Mouse (Mus musculus) forebrain, embryonic 13.5 days (tissue): Measurements from ENCODE around the gene Spata48. TPM values are rescaled to one million over a fixed set of nuclear protein-coding genes. Genes with fewer than 3 reads are reported as not detected.

Experiments
- ATAC-seq: fragments of 200-750 bp; cut with Nextera tagmentation; 2 replicates; pipeline ENCODE4 v1.8.0; 2017
- H3K27ac ChIP-seq: fragments of 300-500 bp; sonication (generic); 2 replicates; pipeline ENCODE4 v1.5.1; 2015; ENCODE audit warnings: inconsistent platforms, mild to moderate bottlenecking, moderate library complexity
- H3K27me3 ChIP-seq: fragments of 300-500 bp; sonication (generic); 2 replicates; pipeline ENCODE4 v1.6.1; 2015; ENCODE audit warnings: mild to moderate bottlenecking, inconsistent platforms
- H3K36me3 ChIP-seq: fragments of 300-500 bp; sonication (generic); 2 replicates; pipeline ENCODE4 v1.6.1; 2015; ENCODE audit warnings: mild to moderate bottlenecking, inconsistent platforms; ENCODE audit not compliant: poor library complexity, severe bottlenecking
- H3K4me1 ChIP-seq: fragments of 300-500 bp; sonication (generic); 2 replicates; pipeline ENCODE4 v1.6.1; 2015; ENCODE audit warnings: inconsistent platforms
- H3K4me2 ChIP-seq: fragments of 300-500 bp; sonication (generic); 2 replicates; pipeline ENCODE4 v1.6.1; 2015; ENCODE audit warnings: inconsistent platforms, mild to moderate bottlenecking, moderate library complexity
- H3K4me3 ChIP-seq: fragments of 300-500 bp; sonication (generic); 2 replicates; pipeline ENCODE4 v1.5.1; 2015; ENCODE audit warnings: mild to moderate bottlenecking, inconsistent platforms
- H3K9ac ChIP-seq: fragments of 300-500 bp; sonication (generic); 2 replicates; pipeline ENCODE4 v1.6.1; 2015; ENCODE audit warnings: mild to moderate bottlenecking, inconsistent platforms
- H3K9me3 ChIP-seq: fragments of 300-500 bp; sonication (generic); replicated peaks from 2 replicates; pipeline ENCODE4 v1.6.1; 2016; ENCODE audit warnings: inconsistent platforms
- WGBS: fragments of 180-500 bp; shearing (Covaris S2); methylation state at CpG from one replicate; pipeline ENCODE4 v1.1.7; 2015; 5-methylcytosine and 5-hydroxymethylcytosine counted together
- polyA plus RNA-seq: library from polyadenylated mRNA; unstranded; fragments of >200 nt; fragmentation: Nextera tagmentation; extraction: Ambion mirVana; gene quantifications from 2 replicates; pipeline ENCODE4 v1.2.1, GENCODE M21; 2015

The Spata48 gene
- polyA plus RNA-seq, 1 experiment from 2014 or later, result 1.4 TPM

DNA sequence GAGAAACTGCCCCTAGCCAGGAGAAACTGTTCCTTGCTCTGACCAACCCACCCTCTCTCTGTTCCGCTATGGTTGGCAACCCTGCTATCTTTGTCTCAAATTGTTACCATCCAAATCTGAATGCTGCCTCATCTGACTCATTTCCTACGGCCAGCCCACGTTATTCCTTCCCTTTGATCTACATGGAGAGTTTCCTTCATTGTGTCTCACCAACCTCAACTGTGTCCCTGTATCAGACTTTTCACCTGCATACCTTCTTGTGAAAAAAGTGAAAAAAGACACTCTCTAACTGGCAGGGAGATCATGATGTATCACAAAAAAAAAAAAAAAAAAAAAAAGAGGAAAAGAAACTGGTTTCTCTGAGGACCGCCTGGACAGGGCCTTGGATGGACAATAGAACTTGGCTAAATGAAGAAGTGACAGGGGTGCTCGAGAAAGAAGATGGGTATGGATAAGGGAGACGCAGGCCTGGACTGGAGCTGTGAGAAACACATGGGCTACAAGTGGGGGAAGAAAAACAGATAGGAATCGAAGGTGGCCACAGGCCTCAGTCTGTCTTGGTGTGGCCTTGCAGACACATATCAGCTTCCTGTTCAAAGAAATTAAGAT lies 85.1 kb downstream of the Spata48 start:
- Histone ChIP-seq H3K4me2 (no peak overlapping the region), H3K9me3 (no peaks in the 10 kb centered on the region), H3K9ac (no peak overlapping the region), H3K4me1 (no peaks in the 10 kb centered on the region), H3K4me3 (no peak overlapping the region), H3K27ac (no peak overlapping the region), H3K27me3 (no peaks in the 10 kb centered on the region), H3K36me3 (no peaks in the 10 kb centered on the region)
- ATAC-seq, result no peak
- 86% methylated on average over 7 of the region's 7 CpGs for WGBS

GRCm38 (mm10) chr11:11547597-11548240 lies 85.8 kb downstream of the Spata48 start:
- Histone ChIP-seq H3K4me1 (no peaks in the 10 kb centered on the region), H3K27ac (no peak overlapping the region), H3K36me3 (no peaks in the 10 kb centered on the region), H3K4me2 (no peak overlapping the region), H3K4me3 (no peak overlapping the region), H3K9me3 (no peaks in the 10 kb centered on the region), H3K9ac (no peak overlapping the region), H3K27me3 (no peaks in the 10 kb centered on the region)
- ATAC-seq, result no peak
- WGBS, result 82% methylated on average over 7 of the region's 7 CpGs

DNA sequence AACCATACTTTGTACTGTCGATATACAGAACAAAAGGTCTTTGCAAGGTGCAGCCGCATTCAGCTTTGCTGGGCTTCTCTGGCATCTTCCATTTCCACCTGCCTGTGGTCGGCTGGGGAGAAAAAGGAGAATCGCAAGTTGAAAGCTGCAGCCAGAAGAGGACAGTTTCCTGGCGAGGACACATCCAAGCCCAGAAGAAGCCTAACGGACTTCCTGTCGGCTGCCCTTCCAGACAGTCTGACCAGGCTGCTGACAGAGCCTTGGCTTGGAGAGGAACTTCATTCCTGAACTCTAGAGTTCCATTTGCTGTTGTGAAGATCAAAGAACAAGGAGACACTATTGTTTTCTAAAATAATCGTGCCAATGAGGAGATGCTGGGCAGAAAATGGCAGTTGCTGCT lies 93.7 kb downstream of the Spata48 start:
- H3K4me3 ChIP-seq, result no peak overlapping the region
- ATAC-seq, result no peak
- 80% methylated on average over 8 of the region's 8 CpGs for WGBS

DNA sequence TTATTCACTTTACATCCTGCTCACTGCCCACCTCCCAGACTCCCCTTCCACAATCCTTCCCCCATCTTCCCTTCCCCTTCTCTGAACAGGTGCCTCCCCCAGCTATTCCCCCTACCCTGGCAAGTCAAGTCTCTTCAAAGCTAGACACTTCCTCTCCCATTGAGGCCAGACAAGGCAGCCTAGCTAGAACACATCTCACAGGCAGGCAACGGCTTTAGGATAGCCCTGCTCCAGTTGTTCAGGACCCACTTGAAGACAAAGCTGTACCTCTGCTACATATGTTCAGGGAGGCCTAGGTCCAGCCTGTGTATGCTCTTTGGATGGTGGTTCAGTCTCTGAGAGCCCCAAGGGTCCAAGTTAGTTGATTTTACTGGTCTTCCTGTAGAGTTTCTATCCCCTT lies 94.3 kb downstream of the Spata48 start:
- ATAC-seq, result no peak
- H3K4me3 ChIP-seq, result no peak overlapping the region
- no peaks in the 10 kb centered on the region for H3K36me3 ChIP-seq
- WGBS, result 94% methylated on average over 1 of the region's 1 CpGs
- H3K9ac ChIP-seq, result no peak overlapping the region
- H3K4me2 ChIP-seq, result no peak overlapping the region
- H3K4me1 ChIP-seq, result no peaks in the 10 kb centered on the region
- no peak overlapping the region for H3K27ac ChIP-seq
- H3K9me3 ChIP-seq, result no peaks in the 10 kb centered on the region
- no peaks in the 10 kb centered on the region for H3K27me3 ChIP-seq

More for the DNA sequence above, 93.7 kb downstream of the Spata48 start:
- no peaks in the 10 kb centered on the region for H3K9me3 ChIP-seq
- H3K4me1 ChIP-seq, result no peaks in the 10 kb centered on the region
- H3K4me2 ChIP-seq, result no peak overlapping the region
- H3K27ac ChIP-seq, result no peak overlapping the region
- H3K36me3 ChIP-seq, result no peaks in the 10 kb centered on the region
- H3K27me3 ChIP-seq, result no peaks in the 10 kb centered on the region
- H3K9ac ChIP-seq, result no peak overlapping the region

GRCm38 (mm10) chr11:11557173-11557967 lies 95.5 kb downstream of the Spata48 start:
- no peak overlapping the region for H3K4me2 ChIP-seq
- H3K4me1 ChIP-seq, result no peaks in the 10 kb centered on the region
- no peaks in the 10 kb centered on the region for H3K27me3 ChIP-seq
- no peaks in the 10 kb centered on the region for H3K36me3 ChIP-seq
- no peak overlapping the region for H3K27ac ChIP-seq
- 54% methylated on average over 11 of the region's 11 CpGs for WGBS
- ATAC-seq, result 0 out of 2 replicates have a peak, but pooled peaks have one; percentile 16
- no peak overlapping the region for H3K4me3 ChIP-seq
- no peaks in the 10 kb centered on the region for H3K9me3 ChIP-seq
- H3K9ac ChIP-seq, result no peak overlapping the region

DNA sequence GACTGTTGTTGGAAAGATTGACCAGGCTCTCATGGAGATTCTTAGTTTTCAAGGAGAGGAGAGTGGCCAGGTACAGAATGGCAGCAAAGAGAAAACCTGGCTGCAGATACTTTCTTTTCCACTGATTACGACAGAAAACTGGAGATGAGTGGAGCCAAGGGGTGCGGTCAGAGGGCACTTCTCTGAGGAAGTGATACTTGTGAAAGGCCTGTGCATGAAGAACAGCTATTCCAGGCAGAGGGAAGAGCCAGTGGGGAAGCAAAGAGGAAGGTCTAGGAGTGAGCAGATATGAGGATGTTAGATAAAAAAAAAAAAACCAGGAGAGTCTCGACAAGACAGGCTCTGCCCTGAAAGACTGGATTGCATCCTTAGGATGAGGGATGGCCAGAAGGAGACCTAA lies 96.8 kb downstream of the Spata48 start:
- H3K36me3 ChIP-seq, result no peaks in the 10 kb centered on the region
- H3K4me3 ChIP-seq, result no peak overlapping the region
- WGBS, result 89% methylated on average over 3 of the region's 3 CpGs
- H3K27ac ChIP-seq, result no peak overlapping the region
- no peak overlapping the region for H3K4me2 ChIP-seq
- no peak overlapping the region for H3K9ac ChIP-seq
- ATAC-seq, result no peak
- H3K9me3 ChIP-seq, result no peaks in the 10 kb centered on the region
- no peaks in the 10 kb centered on the region for H3K4me1 ChIP-seq
- no peaks in the 10 kb centered on the region for H3K27me3 ChIP-seq

DNA sequence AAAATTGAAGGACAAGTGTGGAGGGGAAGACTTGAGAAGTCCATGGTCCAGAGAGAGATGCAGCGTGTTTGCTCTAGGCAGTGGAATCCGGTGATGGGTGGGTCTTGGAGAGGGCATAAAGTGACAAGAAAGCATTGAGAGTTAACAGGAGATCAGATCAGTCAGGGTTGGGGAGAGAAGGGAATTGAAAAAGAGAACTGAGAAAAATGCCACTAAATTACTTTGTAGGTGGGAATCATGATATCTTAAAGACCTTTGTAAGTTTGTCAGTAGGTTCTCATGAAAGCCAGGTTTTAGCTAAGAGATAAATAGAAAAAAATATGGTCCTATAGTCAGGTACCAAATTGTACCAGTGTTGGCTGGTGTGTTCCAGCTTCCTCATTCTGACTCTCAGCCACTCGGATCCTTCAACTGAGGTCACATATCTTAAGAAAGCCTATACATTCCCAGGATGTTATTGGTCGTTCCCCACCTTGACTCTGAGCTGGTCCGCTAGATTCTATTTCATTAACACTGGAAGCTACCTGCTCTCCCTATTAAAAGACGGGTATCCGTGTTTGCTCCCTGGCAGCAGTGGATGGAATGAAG lies 97.3 kb downstream of the Spata48 start:
- H3K4me1 ChIP-seq, result no peaks in the 10 kb centered on the region
- 87% methylated on average over 7 of the region's 7 CpGs for WGBS
- H3K4me2 ChIP-seq, result no peak overlapping the region
- no peak for ATAC-seq
- H3K9ac ChIP-seq, result no peak overlapping the region
- H3K27ac ChIP-seq, result no peak overlapping the region
- no peaks in the 10 kb centered on the region for H3K9me3 ChIP-seq
- H3K36me3 ChIP-seq, result no peaks in the 10 kb centered on the region
- no peaks in the 10 kb centered on the region for H3K27me3 ChIP-seq
- no peak overlapping the region for H3K4me3 ChIP-seq

GRCm38 (mm10) chr11:11561118-11561517 lies 99.2 kb downstream of the Spata48 start:
- Histone ChIP-seq H3K4me3 (no peak overlapping the region), H3K9me3 (no peaks in the 10 kb centered on the region), H3K27ac (no peak overlapping the region), H3K36me3 (no peaks in the 10 kb centered on the region), H3K4me2 (no peak overlapping the region), H3K9ac (no peak overlapping the region), H3K27me3 (no peaks in the 10 kb centered on the region), H3K4me1 (no peaks in the 10 kb centered on the region)
- ATAC-seq, result no peak
- 92% methylated on average over 6 of the region's 6 CpGs for WGBS

- Histone ChIP-seq H3K27me3 (no peaks in the 10 kb centered on the region), H3K4me1 (no peaks in the 10 kb centered on the region), H3K36me3 (no peaks in the 10 kb centered on the region), H3K27ac (no peak overlapping the region), H3K9ac (no peak overlapping the region), H3K9me3 (no peaks in the 10 kb centered on the region), H3K4me2 (no peak overlapping the region), H3K4me3 (no peak overlapping the region)
- 85% methylated on average over 7 of the region's 7 CpGs for WGBS
- ATAC-seq, result 0 out of 2 replicates have a peak, but pooled peaks have one; percentile 19
These were observed 102.6 kb downstream of the Spata48 start for GRCm38 (mm10) chr11:11564266-11565044.
